Mouse (Mus musculus) lung, postnatal 4 days (tissue): ENCODE data around the gene Slc9a8.
A peak's percentile ranks its signal among the peaks of the same experiment; 100 is the strongest.

ENCODE experiments used
- DNase-seq, 2 experiments: peaks; one replicate each; pipeline ENCODE4 v3.0.0; 2021

The Slc9a8 gene

GRCm38 (mm10) chr2:167415970-167416563 lies 5.4 kb upstream of the Slc9a8 start:
- no peak for DNase-seq

GRCm38 (mm10) chr2:167417048-167417447 lies 4.5 kb upstream of the Slc9a8 start:
- peak in 1 of 2 experiments; percentile 11 for DNase-seq

- peak; percentile 66 to 80 for DNase-seq
Measured at GRCm38 (mm10) chr2:167417694-167418093, 3.8 kb upstream of the Slc9a8 start.

- DNase-seq = peak; percentile 63 to 86
Measured at GRCm38 (mm10) chr2:167419204-167419603, 2.3 kb upstream of the Slc9a8 start.

GRCm38 (mm10) chr2:167420811-167421241 lies 686 bp upstream of the Slc9a8 start:
- peak in 1 of 2 experiments; percentile 34 for DNase-seq

GRCm38 (mm10) chr2:167422150-167422470 lies 598 bp downstream of the Slc9a8 start:
- no peak for DNase-seq

GRCm38 (mm10) chr2:167423031-167423611 lies 1.6 kb downstream of the Slc9a8 start:
- no peak for DNase-seq

- DNase-seq = no peak
Measured at GRCm38 (mm10) chr2:167424040-167424439, 2.5 kb downstream of the Slc9a8 start.

- DNase-seq = no peak
Measured at GRCm38 (mm10) chr2:167424516-167424915, 3.0 kb downstream of the Slc9a8 start.

- no peak for DNase-seq
Measured at GRCm38 (mm10) chr2:167425407-167425806, 3.9 kb downstream of the Slc9a8 start.

GRCm38 (mm10) chr2:167429596-167429995 lies 8.1 kb downstream of the Slc9a8 start:
- no peak for DNase-seq

GRCm38 (mm10) chr2:167430737-167431417 lies 9.4 kb downstream of the Slc9a8 start:
- no peak for DNase-seq

GRCm38 (mm10) chr2:167431418-167431776 lies 9.9 kb downstream of the Slc9a8 start:
- DNase-seq = no peak

GRCm38 (mm10) chr2:167434570-167434969 lies 13.1 kb downstream of the Slc9a8 start:
- no peak for DNase-seq

GRCm38 (mm10) chr2:167435631-167436030 lies 14.1 kb downstream of the Slc9a8 start:
- DNase-seq = no peak

- DNase-seq = no peak
Measured at GRCm38 (mm10) chr2:167436371-167436770, 14.9 kb downstream of the Slc9a8 start.

- DNase-seq = peak in 1 of 2 experiments; percentile 37
Measured at GRCm38 (mm10) chr2:167439422-167439821, 17.9 kb downstream of the Slc9a8 start.

- DNase-seq = no peak
Measured at GRCm38 (mm10) chr2:167443411-167444193, 22.1 kb downstream of the Slc9a8 start.

GRCm38 (mm10) chr2:167445911-167446780 lies 24.6 kb downstream of the Slc9a8 start:
- no peak for DNase-seq

- no peak for DNase-seq
Measured at GRCm38 (mm10) chr2:167447207-167447606, 25.7 kb downstream of the Slc9a8 start.

- no peak for DNase-seq
Measured at GRCm38 (mm10) chr2:167447629-167448028, 26.1 kb downstream of the Slc9a8 start.
